Mouse (Mus musculus) heart, adult 2 months (tissue): ENCODE results near the gene Sfrp4.

Experiments used
- CTCF ChIP-seq: fragments of 200-600 bp; IDR thresholded peaks from 2 replicates; pipeline ENCODE4 v1.8.1; 2022; ENCODE audit warnings: antibody characterized with exemption, mild to moderate bottlenecking, moderate library complexity
- EP300 ChIP-seq: fragments of 200-500 bp; IDR thresholded peaks from 2 replicates; pipeline ENCODE4 v1.6.1; 2011; ENCODE audit warnings: low read depth, low read length, control low read depth; ENCODE audit not compliant: insufficient read depth
- POLR2A ChIP-seq: fragments of 200-500 bp; IDR thresholded peaks from 2 replicates; pipeline ENCODE4 v1.6.1; 2011; ENCODE audit warnings: mild to moderate bottlenecking, low read depth, low read length, control low read depth; ENCODE audit not compliant: insufficient read depth

DNA sequence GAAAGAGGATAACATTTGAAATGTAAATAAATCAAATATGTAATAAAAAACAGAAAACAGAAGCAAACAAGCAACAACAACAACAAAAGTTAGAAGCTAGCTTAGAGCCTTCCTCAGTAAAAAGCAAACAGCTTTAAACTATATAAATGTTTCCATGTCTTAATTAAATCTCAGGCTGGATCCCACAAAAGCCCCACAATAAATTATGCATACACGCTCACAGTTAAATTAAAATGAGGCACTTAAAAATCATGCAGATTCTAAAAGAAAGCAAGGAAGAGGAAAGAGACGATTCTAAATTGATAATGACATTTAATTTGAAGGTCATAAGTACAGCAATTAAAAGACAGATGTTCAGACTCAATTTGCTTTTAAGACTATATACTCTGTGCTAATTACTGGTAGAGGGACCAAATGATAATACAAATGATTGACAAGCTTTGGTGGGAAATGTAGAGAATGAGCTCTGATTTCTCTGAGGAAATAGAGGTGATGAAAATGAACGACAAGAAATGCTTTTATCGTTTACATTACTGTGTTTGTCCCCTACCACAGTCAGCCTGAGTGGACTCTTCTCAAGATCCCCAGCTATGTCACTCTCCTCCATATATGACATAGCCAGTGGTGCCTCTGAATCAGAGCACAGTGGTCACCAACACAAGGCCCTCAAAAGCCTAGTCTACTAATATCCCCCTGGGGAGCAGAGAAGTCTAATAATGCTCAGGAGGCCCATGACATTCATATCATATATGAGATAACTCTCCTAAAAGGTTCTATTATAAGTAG is 45.6 kb downstream of the Sfrp4 start:
- TF ChIP-seq POLR2A (no peak), CTCF (no peak), EP300 (no peak)
